Mouse (Mus musculus) c-Kit-positive CD71-negative TER-119-negative erythroid progenitor cells, embryonic 14.5 days (primary cell): ENCODE measurements around the gene Ensa.

Experiments used
- DNase-seq: peaks from one replicate; pipeline ENCODE4 v3.0.0-alpha.2; 2013; ENCODE audit warnings: low read depth

The Ensa gene

DNA sequence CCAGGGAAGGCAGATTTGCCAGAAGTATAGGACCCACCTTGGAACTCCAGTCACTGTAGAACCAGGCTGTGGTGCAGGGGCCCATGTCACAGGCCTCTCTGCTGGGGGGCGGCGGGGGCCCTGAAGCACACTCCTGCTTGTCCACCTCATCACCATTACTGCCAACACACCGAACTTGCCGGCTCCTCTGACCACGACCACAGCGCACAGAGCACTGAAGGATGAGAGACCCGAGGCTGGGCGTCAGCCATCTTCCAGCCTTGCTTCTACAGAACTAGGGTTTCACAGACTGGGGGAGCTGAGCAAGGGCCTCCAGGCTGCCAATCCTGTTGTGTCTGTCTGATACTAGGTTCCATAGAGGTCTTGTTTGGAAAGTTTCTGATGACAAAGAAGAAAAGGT lies 54.8 kb downstream of the Ensa start:
- DNase-seq, result no peak

DNA sequence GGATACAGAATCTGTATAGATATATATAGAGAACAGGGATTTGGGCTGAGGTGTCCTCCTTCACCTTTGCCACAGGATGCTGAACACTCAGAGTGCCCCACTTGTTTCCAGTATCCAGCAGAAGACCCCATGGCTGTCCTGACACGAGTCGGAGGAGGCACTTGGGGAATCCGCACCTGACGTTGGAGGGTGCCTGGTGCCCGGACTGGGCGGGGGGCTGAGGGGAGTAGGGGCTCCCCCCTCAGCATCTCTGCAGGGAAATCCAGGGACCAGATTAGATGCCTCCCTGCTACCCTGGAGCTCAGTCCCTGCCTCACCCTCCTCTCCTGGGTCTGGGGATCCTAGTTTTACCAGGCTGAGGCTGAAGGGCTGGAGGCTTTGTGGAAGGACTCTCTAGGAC lies 55.9 kb downstream of the Ensa start:
- DNase-seq, result no peak

DNA sequence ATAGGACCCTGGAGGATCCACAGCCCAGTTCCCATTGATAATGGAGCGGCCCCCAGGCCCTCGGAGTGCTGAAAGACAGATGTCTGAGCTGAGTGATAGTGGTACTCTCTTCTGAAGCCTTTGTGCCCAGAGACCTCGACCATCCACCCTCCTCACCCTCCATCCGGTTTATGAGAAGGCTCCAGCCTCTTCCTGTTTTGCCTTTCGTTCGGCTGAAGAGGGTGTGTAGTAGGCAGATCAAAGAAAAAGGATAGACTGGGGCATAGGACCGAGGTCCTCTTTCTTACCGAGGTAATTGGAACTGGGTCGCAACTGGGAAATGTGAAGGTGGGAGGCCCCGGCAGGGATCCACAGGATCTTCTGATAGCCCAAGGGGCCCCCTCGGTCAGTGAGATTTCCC lies 56.6 kb downstream of the Ensa start:
- DNase-seq, result no peak
